In the genomic region with DNA sequence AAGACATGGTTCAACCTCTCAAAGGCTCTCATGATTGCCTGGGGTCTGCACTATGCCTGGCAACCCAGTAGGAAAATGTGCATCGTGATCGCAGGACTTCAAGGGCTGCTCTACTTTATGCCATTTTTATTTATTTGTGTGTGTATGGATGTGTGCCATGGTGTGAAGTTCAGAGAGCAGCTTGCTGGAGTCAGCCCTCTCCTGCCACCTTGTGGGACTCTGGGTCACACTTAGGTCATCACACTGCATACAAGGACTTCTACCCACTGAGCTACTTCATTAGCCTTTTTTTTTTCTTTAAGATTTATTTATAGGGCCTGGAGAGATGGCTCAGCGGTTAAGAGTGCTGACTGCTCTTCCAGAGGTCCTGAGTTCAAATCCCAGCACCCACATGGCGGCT, we compare ENCODE assay signal across 10 mouse cellular contexts. TPM values are rescaled to one million over a fixed set of nuclear protein-coding genes. Genes with fewer than 3 reads are reported as not detected.
DNase-seq lines count a peak whose midpoint lies in the region; TF ChIP-seq lines count a peak whose summit lies in the region.
"Had no signal": no experiment of that assay in that cellular context is flagged by ENCODE, and none has a peak within 500 bp of the region (broad histone marks: within the 10 kb centered on the region; RNA-seq: fewer than 3 reads in every experiment).

No protein-coding gene starts in this region.

- no peak for TF ChIP-seq POLR2A in bone marrow, adult 2 months (IDR thresholded peaks at IDR 0.05; ENCODE audit: borderline replicate concordance, control insufficient read depth, low read depth, low read length)

- DNase-seq in heart, postnatal 4 days, result peak; percentile 43
- DNase-seq in heart, adult 8-10 months (ENCODE audit: low spot score), result no peak
- peak; percentile 34 for DNase-seq in A20 (ENCODE audit: low read depth, low spot score)
- peak; percentile 43 to 62 for DNase-seq in kidney, postnatal 4 days
- DNase-seq in right cerebral cortex, adult 2 months (ENCODE audit: low spot score in 2 of 2), result no peak
- no peak for DNase-seq in forebrain, embryonic 10.5 days (ENCODE audit: extremely low spot score, low spot score)
- DNase-seq in thymus, postnatal 14 days, result no peak

- H3K36me3 ChIP-seq in forebrain, embryonic 10.5 days (replicated peaks), result peaks cover 99% of the 10 kb centered on the region

- H3K4me1 ChIP-seq in bone marrow, adult 2 months (ENCODE audit: control insufficient read depth, insufficient read depth, low read length), result no peaks in the 10 kb centered on the region
- no peaks in the 10 kb centered on the region for H3K4me1 ChIP-seq in forebrain, embryonic 10.5 days
- H3K4me1 ChIP-seq: heart, embryonic 13.5 days; liver, embryonic 15.5 days had no signal

- TF ChIP-seq CTCF in bone marrow, adult 2 months (IDR thresholded peaks at IDR 0.05; ENCODE audit: control insufficient read depth, insufficient read depth, low read length), result peak; percentile 58

- WGBS in bone marrow, adult 2 months, result 51% methylated on average over 4 of the region's 4 CpGs
- WGBS in forebrain, embryonic 10.5 days, result 96% methylated on average over 4 of the region's 4 CpGs

- H3K9me3 ChIP-seq in forebrain, embryonic 10.5 days, result no peaks in the 10 kb centered on the region
- H3K9me3 ChIP-seq: heart, embryonic 13.5 days; liver, embryonic 15.5 days had no signal

- H3K27ac ChIP-seq in bone marrow, adult 2 months (ENCODE audit: control insufficient read depth, insufficient read depth, low read depth, low read length, poor library complexity), result no peak overlapping the region
- no peak overlapping the region for H3K27ac ChIP-seq in forebrain, embryonic 10.5 days
- H3K27ac ChIP-seq: heart, embryonic 13.5 days; liver, embryonic 15.5 days had no signal

- no peaks in the 10 kb centered on the region for H3K27me3 ChIP-seq in forebrain, embryonic 10.5 days (ENCODE audit: poor library complexity, severe bottlenecking)
- H3K27me3 ChIP-seq: heart, embryonic 13.5 days; liver, embryonic 15.5 days had no signal

- no peak overlapping the region for H3K4me3 ChIP-seq in bone marrow, adult 2 months (replicated peaks; ENCODE audit: control insufficient read depth, low read depth, low read length)
- no peak overlapping the region for H3K4me3 ChIP-seq in forebrain, embryonic 10.5 days
- H3K4me3 ChIP-seq: heart, embryonic 13.5 days; liver, embryonic 15.5 days had no signal

RNA-seq across cellular contexts. Expression of gene Ltc4s, which starts 23.6 kb away (rescaled TPM):
- total RNA-seq in heart, postnatal 4 days (2021), result 1 to 10 TPM; 2.0 to 2.7 TPM
- total RNA-seq in heart, adult 8-10 months (2022), result 10 to 100 TPM in 1 of 4 experiments, 1 to 10 TPM in 3; 4.7 to 11.8 (median 6.6) TPM
- 3.9 and 6.7 TPM in 2 replicates for polyA plus RNA-seq in bone marrow, adult 2 months (2011; ENCODE audit: insufficient read depth, insufficient read length, low replicate concordance, missing spikeins)
- 0.79 and 1.1 TPM in 2 replicates for polyA plus RNA-seq in forebrain, embryonic 10.5 days (2016; fragmentation: Nextera tagmentation; extraction: Ambion mirVana)

RNA-seq across cellular contexts. Expression of gene Maml1, which starts 30.1 kb away (rescaled TPM):
- total RNA-seq in heart, postnatal 4 days (2021), result 10 to 100 TPM; 19.6 to 20.2 TPM
- 10 to 100 TPM in 1 of 4 experiments, 1 to 10 TPM in 3; 9.0 to 11.0 (median 9.4) TPM for total RNA-seq in heart, adult 8-10 months (2022)
- 1.8 and 9.2 TPM in 2 replicates for polyA plus RNA-seq in bone marrow, adult 2 months (2011; ENCODE audit: insufficient read depth, insufficient read length, low replicate concordance, missing spikeins)
- 5.4 and 5.8 TPM in 2 replicates for polyA plus RNA-seq in forebrain, embryonic 10.5 days (2016; fragmentation: Nextera tagmentation; extraction: Ambion mirVana)

RNA-seq across cellular contexts. Expression of gene Mgat4b, which starts 51.3 kb away (rescaled TPM):
- total RNA-seq in heart, postnatal 4 days (2021), result 100 to 1,000 TPM; 117 to 120 TPM
- total RNA-seq in heart, adult 8-10 months (2022), result 10 to 100 TPM; 68.4 to 90.0 (median 76.3) TPM
- polyA plus RNA-seq in bone marrow, adult 2 months (2011; ENCODE audit: insufficient read depth, insufficient read length, low replicate concordance, missing spikeins), result 15.7 and 20.7 TPM in 2 replicates
- polyA plus RNA-seq in forebrain, embryonic 10.5 days (2016; fragmentation: Nextera tagmentation; extraction: Ambion mirVana), result 10.8 and 13.2 TPM in 2 replicates

RNA-seq across cellular contexts. Expression of gene Sqstm1, which starts 51.4 kb away (rescaled TPM):
- 100 to 1,000 TPM; 178 to 180 TPM for total RNA-seq in heart, postnatal 4 days (2021)
- 100 to 1,000 TPM; 431 to 551 (median 475) TPM for total RNA-seq in heart, adult 8-10 months (2022)
- 172 TPM in 2 replicates for polyA plus RNA-seq in bone marrow, adult 2 months (2011; ENCODE audit: insufficient read depth, insufficient read length, low replicate concordance, missing spikeins)
- 117 and 122 TPM in 2 replicates for polyA plus RNA-seq in forebrain, embryonic 10.5 days (2016; fragmentation: Nextera tagmentation; extraction: Ambion mirVana)

Comparison
In these comparisons a context has a peak if more than half of its experiments do, and no peak if none do; other contexts are left out.
1. DNase-seq: peak in heart, postnatal 4 days (single experiment), A20 (single experiment) and kidney, postnatal 4 days (2 of 2); none in heart, adult 8-10 months (single experiment), right cerebral cortex, adult 2 months (0 of 2), forebrain, embryonic 10.5 days (single experiment) and thymus, postnatal 14 days (single experiment).